Mouse (Mus musculus) frontal cortex, postnatal 36 days (tissue): ENCODE measurements around the gene Smad3.

Experiments used
- DNase-seq, 2 experiments: peaks; one replicate each; pipeline ENCODE4 v3.0.0; 2022; ENCODE audit warnings: low spot score in 2 of 2

Gene Smad3

DNA sequence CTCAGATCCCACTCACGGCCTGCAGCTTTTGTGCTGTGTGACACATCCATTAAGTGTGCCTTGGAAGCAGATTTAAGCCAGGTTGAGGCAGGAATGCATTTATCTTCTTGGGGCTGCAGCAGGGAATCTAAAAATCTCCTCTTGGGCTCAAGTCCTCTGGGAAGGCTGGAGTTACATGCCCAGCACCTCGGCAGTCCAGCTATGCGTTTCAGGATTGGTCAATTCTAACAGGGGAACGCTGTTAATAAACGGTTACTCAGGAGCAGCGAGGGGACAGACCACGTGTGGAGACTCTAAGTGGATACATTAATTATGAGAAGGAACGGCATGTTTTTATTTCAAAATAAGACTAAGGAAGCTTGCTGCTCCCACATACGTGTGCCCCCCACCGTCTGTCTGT, 14.7 kb upstream of the Smad3 start:
- DNase-seq, result no peak

GRCm38 (mm10) chr9:63771676-63772075, 13.9 kb upstream of the Smad3 start:
- DNase-seq, result no peak

DNA sequence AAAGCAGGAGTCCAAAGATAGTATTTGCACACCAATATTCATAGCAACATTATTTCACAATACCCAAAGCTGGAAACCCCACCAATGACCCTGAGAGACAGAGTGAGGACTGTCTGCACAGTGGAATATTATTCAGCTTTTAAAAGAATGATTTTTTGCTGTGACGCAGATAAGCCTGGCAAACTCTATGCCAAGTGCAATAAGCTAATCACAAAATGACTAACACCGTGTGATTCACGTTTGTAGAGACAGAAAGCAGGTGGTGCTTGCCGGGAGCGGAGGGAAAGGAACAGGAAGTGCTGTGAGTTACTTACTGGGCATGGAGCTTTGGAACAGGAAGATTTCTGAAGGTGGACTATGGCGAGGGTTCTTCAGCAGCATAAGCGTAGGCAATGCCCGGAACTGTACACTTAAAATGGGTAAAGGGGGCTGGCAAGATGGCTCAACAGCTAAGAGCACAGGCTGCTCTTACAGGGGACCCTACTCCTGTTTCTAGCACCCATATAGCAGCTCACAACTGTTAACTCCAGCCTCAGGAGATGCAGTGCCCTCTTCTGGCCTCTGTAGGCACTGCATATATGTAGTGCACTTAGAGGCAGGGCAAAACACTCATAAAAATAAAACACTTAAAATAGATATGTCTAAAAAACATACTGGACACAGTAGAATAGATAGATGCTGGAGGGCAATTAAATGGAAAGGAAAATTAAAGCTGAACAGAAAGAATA, 3.7 kb upstream of the Smad3 start:
- DNase-seq, result no peak

GRCm38 (mm10) chr9:63760783-63761182, 3.0 kb upstream of the Smad3 start:
- DNase-seq, result no peak

GRCm38 (mm10) chr9:63759973-63760722, 2.4 kb upstream of the Smad3 start:
- DNase-seq, result no peak

DNA sequence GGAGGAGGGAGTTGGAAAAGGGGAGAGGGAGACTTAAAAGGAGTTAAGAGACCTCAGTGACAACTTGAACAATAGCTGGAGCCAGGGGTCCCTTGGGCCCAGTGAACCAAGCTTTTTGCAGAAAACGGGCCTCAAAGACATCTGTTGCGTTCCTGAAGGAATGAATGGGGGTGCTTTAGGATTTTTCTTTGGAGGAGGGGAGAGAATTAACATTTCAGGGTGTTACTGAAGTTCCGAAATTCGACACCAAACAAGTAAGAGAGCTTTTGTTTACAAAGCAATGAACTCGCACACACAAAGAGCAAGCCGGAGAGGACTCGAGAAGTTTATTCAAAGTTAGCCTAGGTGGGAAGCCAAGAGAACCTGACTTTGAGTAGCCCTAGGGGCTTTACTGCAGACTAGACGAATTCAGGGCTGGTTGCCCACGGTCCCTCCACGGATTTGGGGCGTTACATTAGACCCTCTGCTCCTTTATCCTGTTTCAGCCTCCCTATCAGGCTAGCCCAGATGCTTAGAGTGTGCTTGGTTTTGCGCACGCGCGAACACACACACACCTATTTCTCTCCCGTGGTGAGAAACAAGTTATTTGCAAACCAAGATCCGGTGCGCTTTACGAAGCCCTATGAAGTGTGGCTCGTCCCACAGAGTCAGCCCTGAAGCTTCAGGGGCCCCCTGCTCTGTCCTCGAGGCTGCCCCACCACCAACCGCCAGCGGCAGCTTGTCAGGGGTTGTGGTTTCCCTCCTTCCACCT, 1.0 kb upstream of the Smad3 start:
- DNase-seq, result no peak

DNA sequence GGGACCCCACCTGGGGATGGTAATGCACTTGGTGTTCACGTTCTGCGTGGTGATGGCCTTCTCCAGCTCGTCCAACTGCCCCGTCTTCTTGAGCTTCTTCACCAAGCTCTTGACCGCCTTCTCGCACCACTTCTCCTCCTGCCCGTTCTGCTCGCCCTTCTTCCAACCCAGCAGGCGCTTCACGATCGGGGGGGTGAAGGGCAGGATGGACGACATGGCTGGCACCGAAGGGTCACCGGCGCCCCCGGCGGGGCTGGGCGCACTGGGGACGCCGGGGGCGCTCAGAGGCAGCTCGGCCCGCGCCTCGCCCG, 377 bp downstream of the Smad3 start:
- no peak for DNase-seq

GRCm38 (mm10) chr9:63756581-63757461, 973 bp downstream of the Smad3 start:
- DNase-seq, result peak in 1 of 2 experiments; percentile 85

DNA sequence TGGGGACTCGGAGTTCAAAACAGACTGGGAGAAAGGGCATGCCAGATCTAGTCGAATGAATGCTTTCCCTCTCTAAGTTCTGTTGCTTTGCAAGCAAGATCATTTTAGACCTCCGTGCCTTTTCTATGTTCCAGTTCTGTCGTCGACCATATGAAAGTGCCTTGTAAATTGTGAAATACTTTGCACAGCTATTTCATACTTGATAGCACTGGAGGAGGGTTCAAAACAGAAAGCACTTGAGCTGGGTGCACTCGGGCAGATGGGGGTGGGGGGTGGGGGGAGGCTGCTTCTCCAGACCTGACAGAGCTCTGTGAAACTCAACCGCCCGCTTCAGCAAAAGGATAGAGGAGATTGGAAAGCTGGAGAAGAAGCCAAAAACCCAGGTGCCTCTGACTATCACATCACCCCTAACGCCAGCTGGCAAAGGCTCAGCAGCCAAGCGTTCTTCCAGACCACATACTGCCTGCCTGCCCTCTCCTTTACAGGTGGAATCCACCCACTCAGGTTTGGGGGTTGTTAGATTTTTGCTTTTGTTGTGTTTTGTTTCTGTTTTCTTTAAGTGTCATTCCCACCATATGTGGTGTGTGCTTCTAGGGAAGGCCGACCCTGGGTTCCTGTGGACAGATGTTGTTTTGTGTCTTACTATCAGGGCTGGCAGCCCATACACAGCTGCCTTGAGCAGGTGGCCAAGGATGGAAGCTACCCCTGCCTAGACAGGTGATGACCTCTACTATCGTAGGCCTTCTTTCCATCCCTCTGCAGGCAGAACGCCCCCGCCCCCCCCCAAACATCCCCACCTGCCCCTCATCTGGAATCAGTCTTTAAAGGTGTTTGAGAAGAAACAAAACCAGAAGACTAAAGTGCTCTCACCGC, 1.9 kb downstream of the Smad3 start:
- DNase-seq, result no peak

DNA sequence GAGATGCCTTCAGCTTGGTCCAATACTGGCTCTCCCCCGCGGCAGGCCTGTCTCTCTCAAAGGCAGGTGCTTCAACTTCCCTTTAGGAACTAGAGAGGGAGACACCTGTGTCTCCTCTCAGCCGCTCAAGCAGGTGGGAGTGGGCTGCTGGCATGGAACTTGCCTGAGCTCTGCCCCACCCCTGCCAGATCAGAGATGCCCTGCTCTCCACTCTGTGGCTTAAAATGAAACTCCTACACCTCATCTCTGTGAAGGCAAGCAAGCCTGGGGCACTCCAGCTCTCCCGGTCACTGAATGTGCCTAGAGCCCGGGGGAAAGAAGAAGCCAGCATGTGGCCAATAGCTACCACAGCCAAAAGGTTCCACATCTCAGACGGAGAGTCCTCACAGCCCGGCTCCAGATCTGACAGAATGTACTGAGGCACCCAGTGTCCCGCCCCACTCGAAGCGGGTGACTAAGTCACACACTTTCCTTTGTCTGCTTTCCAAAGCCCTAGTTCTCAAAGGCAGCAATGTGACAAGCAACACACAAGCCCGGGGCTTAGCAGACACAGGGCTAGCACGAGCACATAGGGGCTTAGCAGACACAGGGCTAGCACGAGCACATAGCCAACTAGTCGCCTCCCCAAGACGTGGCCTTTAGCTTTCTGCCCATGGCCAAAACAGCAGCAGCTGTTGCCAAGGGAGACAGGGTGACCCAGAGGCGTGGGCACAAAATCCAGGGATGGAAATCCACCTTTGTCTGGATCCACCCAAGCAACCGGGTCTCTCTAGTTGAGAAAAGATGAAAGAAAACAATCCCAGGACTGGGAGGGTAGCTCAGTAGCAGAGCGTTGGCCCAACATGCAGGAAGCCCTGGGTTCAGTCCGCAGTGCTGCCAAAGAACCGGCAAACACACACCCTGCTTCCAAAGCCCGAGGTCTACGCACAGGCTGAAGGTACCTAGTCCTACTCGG, 3.0 kb downstream of the Smad3 start:
- DNase-seq, result peak in 1 of 2 experiments; percentile 51

GRCm38 (mm10) chr9:63754039-63754438, 3.8 kb downstream of the Smad3 start:
- no peak for DNase-seq

DNA sequence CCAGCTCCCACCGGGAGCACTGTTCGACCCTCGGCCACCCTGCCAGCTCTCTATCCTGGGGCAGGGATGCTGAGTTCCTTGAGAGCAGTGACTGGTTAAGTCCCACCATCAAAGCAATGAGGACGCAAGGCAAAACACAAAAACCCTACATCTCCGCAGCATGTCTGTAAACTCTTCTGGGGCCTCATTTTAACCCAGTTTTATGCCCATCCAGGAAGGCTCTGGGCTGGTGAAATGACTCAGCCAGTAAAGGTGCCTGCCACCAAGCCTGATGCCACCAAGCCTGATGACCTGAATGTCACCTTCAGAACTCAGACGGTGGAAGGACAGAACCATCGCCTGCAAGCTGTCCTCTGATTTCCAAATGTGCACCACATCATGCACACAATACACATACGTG, 4.4 kb downstream of the Smad3 start:
- no peak for DNase-seq

DNA sequence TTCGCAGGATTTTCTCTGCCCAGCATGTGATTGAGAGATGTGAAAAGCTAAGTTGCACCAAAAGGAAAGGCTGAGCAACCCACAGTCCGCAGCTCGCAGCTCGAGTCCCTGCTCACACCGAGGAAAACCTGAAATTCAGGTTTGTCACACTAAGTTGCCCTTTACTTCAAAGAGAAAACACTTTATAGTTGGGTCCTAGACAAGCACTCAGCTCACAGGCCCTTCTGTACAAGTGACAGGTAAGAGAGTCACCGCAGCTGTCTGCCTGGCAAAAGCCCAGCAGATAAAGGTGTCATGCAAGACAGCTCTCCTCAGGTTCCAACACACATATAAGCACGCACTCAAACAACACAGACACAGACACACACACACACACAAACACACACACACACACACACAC, 5.2 kb downstream of the Smad3 start:
- DNase-seq, result no peak

- DNase-seq, result no peak
Measured at GRCm38 (mm10) chr9:63751325-63751724, 6.5 kb downstream of the Smad3 start.

GRCm38 (mm10) chr9:63750360-63750974, 7.3 kb downstream of the Smad3 start:
- DNase-seq, result no peak

DNA sequence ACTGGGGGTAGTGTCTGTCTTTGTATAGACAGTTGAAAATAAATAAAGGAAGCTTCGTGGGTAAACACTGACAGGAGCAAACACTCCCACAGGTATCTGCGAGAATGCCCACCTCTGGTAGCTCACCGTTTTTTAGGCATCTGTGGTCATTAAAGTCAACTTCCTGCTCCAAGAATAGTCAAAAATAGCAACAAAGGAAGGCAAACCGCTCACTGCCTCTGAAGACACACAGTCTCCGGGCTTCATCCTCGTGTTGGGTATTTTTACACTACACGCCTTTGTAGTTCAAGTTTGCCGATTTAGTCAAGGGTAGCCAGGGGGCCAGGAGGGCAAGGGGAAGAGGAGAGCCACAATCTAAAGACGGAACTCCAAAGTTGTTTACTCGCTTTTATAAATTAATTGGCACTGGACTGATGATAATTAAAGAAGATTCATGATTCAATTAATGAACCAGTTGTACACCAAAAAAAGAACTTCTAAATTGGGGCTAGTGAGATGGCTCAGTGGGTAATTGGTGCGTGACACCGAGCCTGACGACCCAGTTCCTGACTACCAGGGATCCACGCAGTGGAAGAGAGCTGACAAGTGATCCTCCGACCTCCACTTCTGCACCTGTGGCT, 8.4 kb downstream of the Smad3 start:
- no peak for DNase-seq

DNA sequence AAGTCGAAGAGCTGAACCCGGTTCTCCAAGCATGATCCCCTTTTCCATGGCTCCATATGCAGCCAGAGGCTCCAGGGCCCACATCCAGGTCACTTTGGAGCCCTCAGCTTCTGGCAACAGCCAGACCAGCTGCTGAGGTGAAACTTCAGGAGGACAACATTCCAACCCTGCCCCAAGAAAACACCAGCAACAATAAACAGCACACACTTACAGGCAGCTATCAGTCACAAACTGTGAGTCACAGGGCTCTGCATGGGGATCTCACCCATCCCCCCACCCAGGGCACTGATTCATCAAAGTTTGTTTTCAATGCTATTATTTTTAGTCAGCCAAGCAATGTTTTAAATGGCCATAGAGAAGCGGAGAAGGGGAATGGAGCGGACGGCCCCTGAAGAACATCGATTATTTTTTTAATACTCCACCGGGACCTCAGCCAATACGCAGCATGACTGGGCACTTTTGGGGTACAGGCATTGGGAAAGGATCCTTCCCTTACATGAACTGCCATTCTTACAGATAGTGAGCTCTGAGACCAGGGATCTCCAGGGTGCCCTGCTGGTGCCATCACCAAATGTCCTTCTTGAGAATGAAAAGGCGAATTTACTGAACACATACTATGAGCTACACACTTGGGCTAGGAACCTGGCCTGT, 10.0 kb downstream of the Smad3 start:
- DNase-seq, result no peak

DNA sequence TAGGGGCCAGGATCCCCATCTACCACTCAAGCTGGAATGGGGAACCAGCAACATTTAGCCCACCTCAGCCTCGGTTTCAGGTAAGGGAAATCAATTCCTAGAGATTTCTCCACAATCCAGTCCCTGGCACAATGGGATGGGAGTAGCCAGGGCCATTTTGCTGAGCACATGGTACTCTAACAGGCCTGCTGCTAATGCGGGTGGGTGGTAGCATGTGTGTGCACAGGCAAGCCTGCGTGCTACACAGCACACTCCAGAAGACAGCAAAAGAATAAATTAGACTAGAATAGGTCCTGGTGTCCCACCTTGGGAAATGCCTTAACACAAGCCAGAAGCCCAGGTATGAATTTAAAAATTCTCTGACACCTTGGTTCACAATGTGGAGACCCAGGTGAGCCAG, 10.8 kb downstream of the Smad3 start:
- no peak for DNase-seq
